Mouse (Mus musculus): Measurements from ENCODE around the gene Olfr70. TPM values are rescaled to one million over a fixed set of nuclear protein-coding genes. Genes with fewer than 3 reads are reported as not detected.
A peak's percentile ranks its signal among the peaks of the same experiment; 100 is the strongest.

Olfr70 gene
- polyA plus RNA-seq, 1 experiment from 2014 or later, result not detected

DNA sequence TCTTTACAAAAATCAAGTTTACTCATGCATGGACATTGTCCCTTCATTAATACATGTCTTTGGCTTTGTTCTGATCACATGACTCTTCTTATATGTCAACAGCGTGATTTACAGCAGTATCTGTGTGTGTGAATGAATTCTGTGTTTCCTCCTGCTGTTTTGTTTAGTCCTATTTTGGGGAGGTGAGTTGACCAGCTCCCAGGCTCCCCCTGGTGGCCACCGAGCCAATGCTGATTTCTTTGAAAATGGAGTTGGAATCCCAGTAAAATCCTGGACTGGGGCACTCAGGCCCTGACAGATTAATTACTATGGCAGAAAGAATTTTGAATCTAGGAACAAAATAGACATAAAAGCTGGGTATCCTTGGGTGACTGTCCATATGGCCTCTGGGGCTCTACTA lies 11.2 kb upstream of the Olfr70 start:
- peak; percentile 49 for DNase-seq (ENCODE audit: low spot score)

- DNase-seq (ENCODE audit: low spot score), result no peak
Measured at GRCm38 (mm10) chr4:43709869-43710268, 9.3 kb upstream of the Olfr70 start, which contains the start of gene Olfr71. Olfr71 (minus strand) TSS chr4:43710255.

GRCm38 (mm10) chr4:43705991-43706390 lies 5.4 kb upstream of the Olfr70 start:
- DNase-seq (ENCODE audit: low spot score), result no peak

DNA sequence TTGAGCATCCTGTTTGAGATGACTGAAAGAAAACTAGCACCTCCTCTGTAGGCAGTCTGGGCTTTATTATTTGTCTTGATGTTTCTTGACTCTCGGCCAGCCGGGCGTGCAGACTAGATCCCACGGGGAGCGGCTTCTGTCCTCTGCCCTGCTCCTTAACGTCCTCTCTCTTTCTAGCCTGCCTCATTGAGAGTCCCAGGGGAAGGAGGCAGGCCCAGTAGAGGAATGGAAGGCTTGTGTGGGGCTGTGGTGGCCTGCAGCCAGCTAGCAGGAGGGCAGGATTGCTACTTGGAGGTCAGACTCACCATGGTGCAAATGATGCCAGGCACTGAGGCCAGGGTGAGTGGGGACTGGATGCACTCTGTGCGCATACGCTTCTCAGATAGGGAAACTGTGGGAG lies 3.2 kb upstream of the Olfr70 start:
- no peak for DNase-seq (ENCODE audit: low spot score)

DNA sequence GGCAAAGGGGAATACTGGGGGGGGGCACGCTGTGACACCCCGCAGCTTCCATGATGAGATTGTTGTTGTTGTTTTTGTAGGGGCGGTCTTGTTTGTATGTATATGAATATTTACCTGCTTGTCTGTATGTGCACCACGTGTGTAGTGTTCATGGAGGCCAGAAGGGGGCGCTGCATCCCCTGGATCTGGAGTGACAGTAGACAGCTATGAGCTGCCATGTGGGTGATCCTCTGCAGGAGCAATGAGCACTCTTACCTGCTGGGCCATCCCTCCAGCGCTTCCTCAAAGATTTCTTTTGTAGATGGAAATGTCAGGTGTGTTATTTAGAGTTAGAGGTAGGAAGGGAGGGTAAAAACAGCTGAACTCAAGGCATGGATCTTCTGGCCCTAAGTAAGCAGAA lies 2.8 kb upstream of the Olfr70 start:
- no peak for DNase-seq (ENCODE audit: low spot score)

- DNase-seq (ENCODE audit: low spot score), result no peak
Measured at GRCm38 (mm10) chr4:43696561-43696960, 4.0 kb downstream of the Olfr70 start.

- no peak for DNase-seq (ENCODE audit: low spot score)
Measured at GRCm38 (mm10) chr4:43695249-43695671, 5.3 kb downstream of the Olfr70 start.

DNA sequence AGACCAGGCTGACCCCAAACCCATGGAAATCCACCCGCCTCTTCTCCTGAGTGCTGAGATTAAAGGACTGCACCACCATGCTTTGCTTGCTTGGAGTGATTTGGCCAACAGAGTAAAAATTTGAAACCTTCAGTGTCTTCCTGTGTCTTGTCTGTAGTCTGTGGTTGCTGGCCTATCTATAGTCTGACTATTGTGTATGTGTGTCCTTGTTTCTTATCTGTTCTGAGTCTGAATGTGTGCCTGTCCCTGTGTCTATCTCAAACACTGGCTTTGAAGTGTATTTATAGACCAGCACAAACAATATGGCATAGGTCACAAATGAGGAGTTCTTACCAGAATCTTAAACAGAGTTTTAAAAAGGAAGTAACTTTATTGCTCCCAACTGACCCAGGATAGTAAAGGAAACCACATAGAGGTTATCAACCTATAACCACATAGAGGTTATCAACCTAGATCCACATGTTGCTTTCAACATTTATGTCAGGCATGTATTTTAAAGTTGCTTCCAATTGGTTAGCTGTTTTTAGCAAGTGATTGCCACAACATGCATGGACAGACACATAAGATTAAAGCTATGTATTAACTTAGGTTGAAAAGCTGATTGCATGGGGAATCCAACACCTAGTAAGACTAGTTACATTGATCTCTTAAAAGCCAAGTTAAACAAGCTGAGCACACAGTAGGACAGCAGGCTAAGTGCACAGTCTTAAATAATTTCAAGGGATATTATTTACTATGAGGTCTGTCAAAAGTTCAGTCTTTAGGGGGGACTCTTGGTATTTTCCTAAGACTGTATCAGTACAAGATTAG lies 6.0 kb downstream of the Olfr70 start:
- no peak for DNase-seq (ENCODE audit: low spot score)

GRCm38 (mm10) chr4:43693806-43694241 lies 6.8 kb downstream of the Olfr70 start:
- DNase-seq (ENCODE audit: low spot score), result no peak

GRCm38 (mm10) chr4:43691026-43691425 lies 9.6 kb downstream of the Olfr70 start:
- DNase-seq (ENCODE audit: low spot score), result no peak

DNA sequence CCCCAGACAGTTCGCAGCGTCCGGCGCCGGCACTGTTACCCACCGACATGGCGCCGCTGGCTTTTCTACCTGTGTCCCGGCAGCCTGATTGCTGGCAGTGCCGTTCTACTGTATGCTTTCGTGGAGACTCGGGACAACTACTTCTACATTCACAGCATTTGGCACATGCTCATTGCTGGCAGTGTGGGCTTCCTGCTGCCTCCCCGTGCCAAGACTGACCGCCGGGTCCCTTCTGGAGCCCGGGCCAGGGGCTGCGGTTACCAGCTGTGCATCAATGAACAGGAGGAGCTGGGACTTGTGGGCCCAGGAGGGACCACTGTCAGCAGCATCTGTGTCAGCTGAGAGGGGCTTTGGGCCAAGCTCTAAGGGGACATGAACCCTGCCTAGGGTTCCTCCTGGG lies 10.6 kb downstream of the Olfr70 start:
- no peak for DNase-seq (ENCODE audit: low spot score)

DNA sequence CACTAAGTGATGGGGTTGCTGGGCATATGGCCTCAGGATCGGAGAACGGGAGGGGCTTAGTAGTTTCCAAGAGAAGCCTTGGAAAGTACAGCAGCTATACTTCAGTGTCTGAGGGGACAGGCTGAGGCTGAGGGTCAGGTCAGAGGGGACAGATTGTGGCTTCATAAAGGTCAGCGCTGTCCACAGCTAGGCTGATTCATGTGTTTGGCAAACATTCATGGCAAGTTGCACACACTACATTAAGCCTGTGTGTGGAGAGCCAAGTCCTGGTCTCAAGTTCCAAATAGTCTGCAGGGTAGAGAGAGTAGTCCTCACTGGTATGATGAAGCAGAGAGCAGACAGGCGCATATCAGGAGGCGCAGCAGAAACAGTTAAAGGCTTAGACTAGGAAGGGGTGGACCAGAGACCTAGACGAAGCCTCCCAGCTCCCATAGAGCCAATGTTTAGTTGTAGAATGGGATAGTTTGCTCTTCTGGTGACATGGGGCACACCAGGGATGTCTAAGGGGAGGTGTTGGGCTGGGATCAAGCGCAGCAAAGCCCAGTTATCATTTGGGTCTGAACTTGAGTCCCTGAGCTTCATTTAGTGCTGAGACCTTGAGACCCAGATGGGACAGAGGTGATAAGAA lies 21.1 kb downstream of the Olfr70 start:
- no peak for DNase-seq (ENCODE audit: low spot score)

- no peak for DNase-seq (ENCODE audit: low spot score)
Measured at GRCm38 (mm10) chr4:43678541-43678940, 22.1 kb downstream of the Olfr70 start.

GRCm38 (mm10) chr4:43675608-43676007 lies 25.0 kb downstream of the Olfr70 start:
- DNase-seq (ENCODE audit: low spot score), result no peak

GRCm38 (mm10) chr4:43674974-43675373 lies 25.6 kb downstream of the Olfr70 start:
- DNase-seq (ENCODE audit: low spot score), result no peak

- DNase-seq (ENCODE audit: low spot score), result no peak
Measured at GRCm38 (mm10) chr4:43673703-43674102, 26.9 kb downstream of the Olfr70 start.

DNA sequence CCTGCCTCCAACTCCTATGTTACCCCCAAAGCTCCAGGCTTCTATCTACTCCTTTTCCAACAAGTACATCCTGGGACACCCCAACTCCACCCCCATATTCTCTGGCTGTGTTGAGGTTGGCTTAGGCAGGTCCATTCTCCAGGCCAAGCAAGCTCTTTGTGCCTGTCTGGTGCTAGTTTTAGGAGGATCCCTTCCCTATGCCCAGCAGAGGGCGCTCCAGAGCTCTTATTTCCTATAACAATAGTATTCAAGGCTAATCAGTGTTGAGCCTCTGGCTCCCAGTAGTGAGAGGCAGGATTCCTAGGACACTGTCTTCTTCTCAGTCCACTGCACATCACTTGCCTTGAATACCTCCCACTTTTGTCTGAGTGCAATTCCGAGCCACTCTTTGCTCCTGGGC lies 28.5 kb downstream of the Olfr70 start:
- peak; percentile 80 for DNase-seq (ENCODE audit: low spot score)

- no peak for DNase-seq (ENCODE audit: low spot score)
Measured at GRCm38 (mm10) chr4:43669428-43669794, 31.2 kb downstream of the Olfr70 start.

- peak; percentile 83 for DNase-seq (ENCODE audit: low spot score)
Measured at GRCm38 (mm10) chr4:43668782-43669427, 31.7 kb downstream of the Olfr70 start, which contains the start of the genes Tmem8b and Fam221b. Tmem8b (plus strand) TSS chr4:43668971. Fam221b (minus strand) TSS chr4:43669145.

- DNase-seq (ENCODE audit: low spot score), result peak; percentile 27
Measured at GRCm38 (mm10) chr4:43666412-43666811, 34.2 kb downstream of the Olfr70 start.

- peak; percentile 14 for DNase-seq (ENCODE audit: low spot score)
Measured at GRCm38 (mm10) chr4:43657146-43657545, 43.5 kb downstream of the Olfr70 start.
